Mouse (Mus musculus) left cerebral cortex, postnatal 4 days (tissue): ENCODE measurements around the gene Taf1b. TPM values are rescaled to one million over a fixed set of nuclear protein-coding genes. Genes with fewer than 3 reads are reported as not detected.

ENCODE experiments used
- DNase-seq: peaks from one replicate; pipeline ENCODE4 v3.0.0-alpha.2; 2022
- intact Hi-C: fragments of 180-260 bp; cut with DNase I; formaldehyde crosslinking; loops from one replicate; pipeline ENCODE4 v1.15.1; 2025
- total RNA-seq, 2 experiments: library from RNA; stranded (reverse); gene quantifications; 2 replicates each; pipeline ENCODE4 v1.2.3; 2021

The Taf1b gene
- total RNA-seq, 2 experiments from 2014 or later, result 38.3 to 41.6 TPM

- DNase-seq, result no peak
- intact Hi-C loops, result no loop called here
These were observed 49.5 kb downstream of the Taf1b start for GRCm38 (mm10) chr12:24547686-24548085.

- intact Hi-C loops, result no loop called here
These were observed 50.7 kb downstream of the Taf1b start for GRCm38 (mm10) chr12:24548885-24549284.

GRCm38 (mm10) chr12:24552531-24552930, 54.4 kb downstream of the Taf1b start:
- intact Hi-C loops, result no loop called here
- DNase-seq, result no peak

More at GRCm38 (mm10) chr12:24548885-24549284, 50.7 kb downstream of the Taf1b start:
- DNase-seq, result no peak

- no peak for DNase-seq
- intact Hi-C loops, result no loop called here
These were observed 57.8 kb downstream of the Taf1b start for GRCm38 (mm10) chr12:24555976-24556375.

GRCm38 (mm10) chr12:24563395-24563960, 65.3 kb downstream of the Taf1b start:
- intact Hi-C loops, result no loop called here

GRCm38 (mm10) chr12:24565311-24565710, 67.2 kb downstream of the Taf1b start:
- intact Hi-C loops, result no loop called here
- DNase-seq, result no peak

More at GRCm38 (mm10) chr12:24563395-24563960, 65.3 kb downstream of the Taf1b start:
- DNase-seq, result no peak

GRCm38 (mm10) chr12:24567606-24568005, 69.4 kb downstream of the Taf1b start:
- intact Hi-C loops, result no loop called here
- DNase-seq, result peak; percentile 39

GRCm38 (mm10) chr12:24571523-24572392, 73.6 kb downstream of the Taf1b start, which contains the start of gene Grhl1:
TSS of gene Grhl1 (plus strand) at chr12:24572283.
- peak; percentile 95 for DNase-seq
- intact Hi-C loops, result no loop called here

GRCm38 (mm10) chr12:24572421-24573274, 74.5 kb downstream of the Taf1b start:
- DNase-seq, result no peak
- intact Hi-C loops, result no loop called here

- no peak for DNase-seq
- intact Hi-C loops, result no loop called here
These were observed 75.1 kb downstream of the Taf1b start for GRCm38 (mm10) chr12:24573275-24573580.

GRCm38 (mm10) chr12:24574870-24575269, 76.7 kb downstream of the Taf1b start:
- intact Hi-C loops, result loop anchor here (5.0 kb wide), 1 partner anchor 52 kb away; no protein-coding TSS in a partner anchor
- DNase-seq, result no peak

- intact Hi-C loops, result no loop called here
- DNase-seq, result no peak
These were observed 82.3 kb downstream of the Taf1b start for GRCm38 (mm10) chr12:24580452-24580851.

GRCm38 (mm10) chr12:24580996-24581683, 83.0 kb downstream of the Taf1b start:
- DNase-seq, result no peak
- intact Hi-C loops, result no loop called here

GRCm38 (mm10) chr12:24583653-24584052, 85.5 kb downstream of the Taf1b start:
- intact Hi-C loops, result no loop called here
- DNase-seq, result no peak

- intact Hi-C loops, result no loop called here
- DNase-seq, result peak; percentile 57
These were observed 86.7 kb downstream of the Taf1b start for GRCm38 (mm10) chr12:24584835-24585234.

- intact Hi-C loops, result no loop called here
- DNase-seq, result no peak
These were observed 88.0 kb downstream of the Taf1b start for GRCm38 (mm10) chr12:24586193-24586592.

GRCm38 (mm10) chr12:24590371-24590770, 92.2 kb downstream of the Taf1b start:
- DNase-seq, result no peak
- intact Hi-C loops, result no loop called here

- intact Hi-C loops, result no loop called here
- no peak for DNase-seq
These were observed 93.9 kb downstream of the Taf1b start for GRCm38 (mm10) chr12:24592055-24592454.

GRCm38 (mm10) chr12:24592956-24593672, 95.0 kb downstream of the Taf1b start:
- intact Hi-C loops, result no loop called here
- DNase-seq, result no peak

GRCm38 (mm10) chr12:24597376-24597775, 99.2 kb downstream of the Taf1b start:
- no peak for DNase-seq
- intact Hi-C loops, result no loop called here
